Mouse (Mus musculus): ENCODE data around the gene Lgals2. TPM values are rescaled to one million over a fixed set of nuclear protein-coding genes. Genes with fewer than 3 reads are reported as not detected.

Gene Lgals2
- polyA plus RNA-seq, 1 experiment from 2014 or later: 3.4 TPM

GRCm38 (mm10) chr15:78859714-78860113, 4.4 kb upstream of the Lgals2 start:
- no peak for ATAC-seq
- Histone ChIP-seq H3K27me3 (ENCODE audit: insufficient read depth, low read length) (no peaks in the 10 kb centered on the region), H3K27ac (ENCODE audit: low read depth) (peak overlapping the region; percentile 39), H3K9ac (replicated peaks) (no peak overlapping the region), H3K36me3 (replicated peaks; ENCODE audit: insufficient read depth, low read length) (no peaks in the 10 kb centered on the region), H3K4me2 (ENCODE audit: low read depth, low read length) (peak overlapping the region; percentile 7; the same call in 1 of the 2 replicates), H3K9me3 (ENCODE audit: low read length) (no peaks in the 10 kb centered on the region), H3K4me1 (ENCODE audit: insufficient read depth) (peaks cover 21% of the 10 kb centered on the region), H3K4me3 (ENCODE audit: low read depth, low read length) (no peak overlapping the region)
- no peak for DNase-seq
- TF ChIP-seq EP300 (IDR thresholded peaks at IDR 0.05; ENCODE audit: low read depth) (no peak), CTCF (IDR thresholded peaks at IDR 0.05; ENCODE audit: low read depth) (no peak)
- WGBS (ENCODE audit: insufficient replicate concordance): 22% methylated on average over 6 of the region's 6 CpGs

- Histone ChIP-seq H3K27me3 (ENCODE audit: insufficient read depth, low read length) (no peaks in the 10 kb centered on the region), H3K27ac (ENCODE audit: low read depth) (peak overlapping the region; percentile 39; the same call in 1 of the 2 replicates), H3K4me1 (ENCODE audit: insufficient read depth) (peaks cover 21% of the 10 kb centered on the region), H3K4me3 (ENCODE audit: low read depth, low read length) (no peak overlapping the region), H3K36me3 (replicated peaks; ENCODE audit: insufficient read depth, low read length) (no peaks in the 10 kb centered on the region), H3K9me3 (ENCODE audit: low read length) (no peaks in the 10 kb centered on the region), H3K9ac (replicated peaks) (no peak overlapping the region), H3K4me2 (ENCODE audit: low read depth, low read length) (0 out of 2 replicates have a peak overlapping the region, but pooled peaks have one; percentile 7)
- TF ChIP-seq EP300 (IDR thresholded peaks at IDR 0.05; ENCODE audit: low read depth) (no peak), CTCF (IDR thresholded peaks at IDR 0.05; ENCODE audit: low read depth) (no peak)
- ATAC-seq: no peak
- WGBS (ENCODE audit: insufficient replicate concordance): 65% methylated on average over 4 of the region's 4 CpGs
- DNase-seq: no peak
These were observed 4.0 kb upstream of the Lgals2 start for GRCm38 (mm10) chr15:78859311-78859710.

- ATAC-seq: no peak
These were observed 1.7 kb upstream of the Lgals2 start for GRCm38 (mm10) chr15:78857009-78857408.

GRCm38 (mm10) chr15:78851505-78852153, 3.7 kb downstream of the Lgals2 start:
- DNase-seq: peak; percentile 96
- 8% methylated on average over 13 of the region's 13 CpGs for WGBS (ENCODE audit: insufficient replicate concordance)
- H3K27ac ChIP-seq (ENCODE audit: low read depth): peak overlapping the region; percentile 12; the same call in 1 of the 2 replicates
- H3K4me3 ChIP-seq (ENCODE audit: low read depth, low read length): no peak overlapping the region
- peak overlapping the region; percentile 7; the same call in 1 of the 2 replicates for H3K4me2 ChIP-seq (ENCODE audit: low read depth, low read length)
- H3K9ac ChIP-seq (replicated peaks): no peak overlapping the region
- peaks cover 22% of the 10 kb centered on the region for H3K4me1 ChIP-seq (ENCODE audit: insufficient read depth)
- no peaks in the 10 kb centered on the region for H3K9me3 ChIP-seq (ENCODE audit: low read length)
- TF ChIP-seq EP300 (IDR thresholded peaks at IDR 0.05; ENCODE audit: low read depth) (no peak), CTCF (IDR thresholded peaks at IDR 0.05; ENCODE audit: low read depth) (peak; percentile 97)
- H3K27me3 ChIP-seq (ENCODE audit: insufficient read depth, low read length): no peaks in the 10 kb centered on the region
- H3K36me3 ChIP-seq (replicated peaks; ENCODE audit: insufficient read depth, low read length): peaks cover 16% of the 10 kb centered on the region
- ATAC-seq: peak; percentile 83

More at GRCm38 (mm10) chr15:78857009-78857408, 1.7 kb upstream of the Lgals2 start:
- H3K4me1 ChIP-seq (ENCODE audit: insufficient read depth): peaks cover 15% of the 10 kb centered on the region
- no peak overlapping the region for H3K4me3 ChIP-seq (ENCODE audit: low read depth, low read length)
- no peaks in the 10 kb centered on the region for H3K9me3 ChIP-seq (ENCODE audit: low read length)
- no peak overlapping the region for H3K27ac ChIP-seq (ENCODE audit: low read depth)
- TF ChIP-seq EP300 (IDR thresholded peaks at IDR 0.05; ENCODE audit: low read depth): no peak
- TF ChIP-seq CTCF (IDR thresholded peaks at IDR 0.05; ENCODE audit: low read depth): no peak
- no peak for DNase-seq
- H3K9ac ChIP-seq (replicated peaks): no peak overlapping the region
- no peaks in the 10 kb centered on the region for H3K27me3 ChIP-seq (ENCODE audit: insufficient read depth, low read length)
- WGBS (ENCODE audit: insufficient replicate concordance): 69% methylated on average over 7 of the region's 7 CpGs
- no peaks in the 10 kb centered on the region for H3K36me3 ChIP-seq (replicated peaks; ENCODE audit: insufficient read depth, low read length)
- no peak overlapping the region for H3K4me2 ChIP-seq (ENCODE audit: low read depth, low read length)

- ATAC-seq: no peak
- H3K4me1 ChIP-seq (ENCODE audit: insufficient read depth): peaks cover 28% of the 10 kb centered on the region
- no peaks in the 10 kb centered on the region for H3K9me3 ChIP-seq (ENCODE audit: low read length)
- no peak overlapping the region for H3K4me3 ChIP-seq (ENCODE audit: low read depth, low read length)
- H3K9ac ChIP-seq (replicated peaks): no peak overlapping the region
- peaks cover 16% of the 10 kb centered on the region for H3K36me3 ChIP-seq (replicated peaks; ENCODE audit: insufficient read depth, low read length)
- WGBS (ENCODE audit: insufficient replicate concordance): 37% methylated on average over 6 of the region's 6 CpGs
- no peak for DNase-seq
- no peak overlapping the region for H3K4me2 ChIP-seq (ENCODE audit: low read depth, low read length)
- no peak for TF ChIP-seq CTCF (IDR thresholded peaks at IDR 0.05; ENCODE audit: low read depth)
- no peak for TF ChIP-seq EP300 (IDR thresholded peaks at IDR 0.05; ENCODE audit: low read depth)
- H3K27me3 ChIP-seq (ENCODE audit: insufficient read depth, low read length): no peaks in the 10 kb centered on the region
- H3K27ac ChIP-seq (ENCODE audit: low read depth): peak overlapping the region; percentile 12; the same call in 1 of the 2 replicates
These were observed 4.4 kb downstream of the Lgals2 start for GRCm38 (mm10) chr15:78850944-78851343.

GRCm38 (mm10) chr15:78850059-78850824, 5.1 kb downstream of the Lgals2 start:
- Histone ChIP-seq H3K4me1 (ENCODE audit: insufficient read depth) (peaks cover 30% of the 10 kb centered on the region), H3K4me3 (ENCODE audit: low read depth, low read length) (no peak overlapping the region), H3K9me3 (ENCODE audit: low read length) (no peaks in the 10 kb centered on the region), H3K9ac (replicated peaks) (no peak overlapping the region), H3K36me3 (replicated peaks; ENCODE audit: insufficient read depth, low read length) (peaks cover 16% of the 10 kb centered on the region), H3K27ac (ENCODE audit: low read depth) (no peak overlapping the region; the same call in 1 of the 2 replicates), H3K27me3 (ENCODE audit: insufficient read depth, low read length) (no peaks in the 10 kb centered on the region), H3K4me2 (ENCODE audit: low read depth, low read length) (no peak overlapping the region)
- TF ChIP-seq EP300 (IDR thresholded peaks at IDR 0.05; ENCODE audit: low read depth): no peak
- no peak for TF ChIP-seq CTCF (IDR thresholded peaks at IDR 0.05; ENCODE audit: low read depth)
- ATAC-seq (no peak), DNase-seq (no peak)
- WGBS (ENCODE audit: insufficient replicate concordance): 53% methylated on average over 14 of the region's 15 CpGs
